Mouse (Mus musculus): Measurements from ENCODE around the gene Ifi207. TPM values are rescaled to one million over a fixed set of nuclear protein-coding genes. Genes with fewer than 3 reads are reported as not detected.
"Not testable (repeated sequence)": the region's sequence is repeated elsewhere in the genome, so short reads cannot be mapped to it uniquely, and the experiment has no call there.

Gene Ifi207
- total RNA-seq (2021), result 1 to 10 TPM; 2.9 to 3.5 TPM

GRCm38 (mm10) chr1:173741656-173742055, at the start of gene Ifi207:
TSS of gene Ifi207 (minus strand) at chr1:173741747.
- intact Hi-C loops (cut with DNase I), result no loop called here
- no peak for DNase-seq (ENCODE audit: low spot score)

- DNase-seq (ENCODE audit: low spot score); intact Hi-C loops (cut with DNase I): not testable (repeated sequence)
Measured at GRCm38 (mm10) chr1:173773457-173773856, 31.9 kb upstream of the Ifi207 start.

- intact Hi-C loops (cut with DNase I), result not testable (repeated sequence)
- peak; percentile 33 for DNase-seq (ENCODE audit: low spot score)
Measured at GRCm38 (mm10) chr1:173766848-173767617, 25.5 kb upstream of the Ifi207 start, which contains the start of gene Ifi204. TSS of gene Ifi204 (minus strand) at chr1:173766943.

- not testable (repeated sequence) for DNase-seq (ENCODE audit: low spot score)
Measured at GRCm38 (mm10) chr1:173760032-173760431, 18.5 kb upstream of the Ifi207 start.

GRCm38 (mm10) chr1:173742262-173742661, 715 bp upstream of the Ifi207 start:
- DNase-seq (ENCODE audit: low spot score), result no peak
- intact Hi-C loops (cut with DNase I), result no loop called here

More at GRCm38 (mm10) chr1:173760032-173760431, 18.5 kb upstream of the Ifi207 start:
- intact Hi-C loops (cut with DNase I), result not testable (repeated sequence)

- no peak for DNase-seq (ENCODE audit: low spot score)
- intact Hi-C loops (cut with DNase I), result no loop called here
Measured at GRCm38 (mm10) chr1:173740537-173740936, 1.0 kb downstream of the Ifi207 start.

GRCm38 (mm10) chr1:173736986-173737385, 4.6 kb downstream of the Ifi207 start:
- intact Hi-C loops (cut with DNase I), result no loop called here
- no peak for DNase-seq (ENCODE audit: low spot score)

GRCm38 (mm10) chr1:173735015-173735414, 6.5 kb downstream of the Ifi207 start:
- DNase-seq (ENCODE audit: low spot score); intact Hi-C loops (cut with DNase I): not testable (repeated sequence)

GRCm38 (mm10) chr1:173733219-173733618, 8.3 kb downstream of the Ifi207 start:
- intact Hi-C loops (cut with DNase I), result no loop called here
- no peak for DNase-seq (ENCODE audit: low spot score)

- DNase-seq (ENCODE audit: low spot score), result no peak
- intact Hi-C loops (cut with DNase I), result no loop called here
Measured at GRCm38 (mm10) chr1:173694270-173694669, 47.3 kb downstream of the Ifi207 start.

- intact Hi-C loops (cut with DNase I); DNase-seq (ENCODE audit: low spot score): not testable (repeated sequence)
Measured at GRCm38 (mm10) chr1:173678605-173679004, 62.9 kb downstream of the Ifi207 start.

GRCm38 (mm10) chr1:173673458-173674097, 68.0 kb downstream of the Ifi207 start, which contains the start of gene Ifi208:
TSS of gene Ifi208 (plus strand) at chr1:173673675.
- intact Hi-C loops (cut with DNase I); DNase-seq (ENCODE audit: low spot score): not testable (repeated sequence)

Other genes with a start within 250 kb of the Ifi207 start
- under 1 TPM in 1 of 2 experiments, not detected in 1; 0.08 TPM for gene Ifi214, start 205.8 kb downstream of the Ifi207 start, total RNA-seq (2021)
- under 1 TPM; 0.10 to 0.25 TPM for gene Ifi213, start 142.5 kb downstream of the Ifi207 start, total RNA-seq (2021)
- under 1 TPM; 0.59 to 0.60 TPM for gene Ifi209, start 110.8 kb downstream of the Ifi207 start, total RNA-seq (2021)
- gene Ifi208, start 68.1 kb downstream of the Ifi207 start, total RNA-seq (2021), result under 1 TPM; 0.28 to 0.42 TPM
- 1 to 10 TPM; 2.2 TPM for gene Ifi204, start 25.2 kb upstream of the Ifi207 start, total RNA-seq (2021)
- gene Ifi211, start 171.3 kb upstream of the Ifi207 start, total RNA-seq (2021), result 1 to 10 TPM; 1.0 to 1.7 TPM
- 10 to 100 TPM; 12.7 to 14.6 TPM for gene Mndal, start 200.7 kb upstream of the Ifi207 start, total RNA-seq (2021)
- gene Ifi203, start 200.9 kb upstream of the Ifi207 start, total RNA-seq (2021), result 10 to 100 TPM; 15.0 to 15.2 TPM
- gene Ifi202b, start 241.0 kb upstream of the Ifi207 start, total RNA-seq (2021), result not detected